Mouse (Mus musculus): ENCODE results near the gene Col15a1.

Gene Col15a1

DNA sequence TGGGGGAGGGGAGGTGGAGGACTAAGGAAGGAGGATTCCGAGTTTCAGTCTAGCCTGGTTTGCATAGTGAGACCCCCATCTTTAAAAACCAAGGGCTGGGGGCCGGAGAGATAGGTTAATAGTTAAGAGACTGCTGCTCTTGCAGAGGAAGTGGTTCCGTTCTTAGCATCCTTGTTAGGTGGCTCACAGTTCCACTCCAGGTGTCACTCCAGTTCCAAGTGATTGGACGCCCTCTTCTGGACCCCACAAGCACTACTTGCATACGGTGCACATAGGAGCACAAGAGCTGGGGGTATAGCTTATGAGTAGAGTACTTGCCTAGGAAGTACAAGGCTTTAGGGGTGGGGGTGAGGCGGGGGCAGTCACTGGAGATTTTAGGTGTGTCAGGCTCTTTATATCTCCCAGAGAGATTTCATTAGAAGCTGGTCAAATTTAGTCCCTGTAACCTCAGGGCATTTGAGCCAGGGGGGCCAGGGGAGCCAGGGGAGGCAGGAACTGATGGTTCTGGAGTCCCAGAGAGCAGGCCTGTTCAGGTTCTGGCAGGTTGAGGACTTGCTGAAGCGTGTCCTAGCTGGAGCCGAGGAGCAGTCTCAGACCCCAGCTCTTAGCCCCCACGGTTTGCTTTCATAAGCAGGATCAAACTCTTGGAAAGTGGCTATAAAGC, 143.6 kb downstream of the Col15a1 start:
- DNase-seq (ENCODE audit: low spot score), result no peak

DNA sequence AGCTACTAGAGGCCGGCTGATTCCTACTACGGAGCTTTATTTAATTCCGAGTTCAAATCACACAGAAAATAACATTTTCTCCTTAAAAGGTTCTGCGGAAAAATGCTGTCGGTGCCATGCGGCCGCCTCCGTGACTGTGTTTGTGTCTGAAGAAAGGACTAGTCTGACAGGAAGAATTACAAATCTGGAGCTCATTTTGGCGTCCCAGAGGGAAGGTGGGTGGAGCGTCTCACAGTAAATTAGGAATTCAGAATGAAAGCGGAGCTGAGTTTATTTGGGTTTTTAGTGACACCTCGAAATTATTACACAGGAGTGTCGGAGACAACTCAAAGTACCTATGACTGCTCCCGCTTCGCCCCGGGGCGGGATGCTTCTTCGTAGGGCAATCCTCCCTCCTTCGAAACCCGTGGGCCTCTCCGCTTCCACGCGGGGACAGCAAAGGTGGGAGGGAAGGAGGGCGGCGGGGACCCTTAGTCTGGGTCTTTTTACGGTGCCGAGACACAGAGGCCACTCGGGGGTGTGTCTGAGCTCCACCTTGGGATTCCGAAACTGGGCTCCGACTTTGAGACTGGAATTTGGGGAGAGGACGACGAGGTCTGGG, 144.2 kb downstream of the Col15a1 start:
- DNase-seq (ENCODE audit: low spot score), result peak; percentile 68

DNA sequence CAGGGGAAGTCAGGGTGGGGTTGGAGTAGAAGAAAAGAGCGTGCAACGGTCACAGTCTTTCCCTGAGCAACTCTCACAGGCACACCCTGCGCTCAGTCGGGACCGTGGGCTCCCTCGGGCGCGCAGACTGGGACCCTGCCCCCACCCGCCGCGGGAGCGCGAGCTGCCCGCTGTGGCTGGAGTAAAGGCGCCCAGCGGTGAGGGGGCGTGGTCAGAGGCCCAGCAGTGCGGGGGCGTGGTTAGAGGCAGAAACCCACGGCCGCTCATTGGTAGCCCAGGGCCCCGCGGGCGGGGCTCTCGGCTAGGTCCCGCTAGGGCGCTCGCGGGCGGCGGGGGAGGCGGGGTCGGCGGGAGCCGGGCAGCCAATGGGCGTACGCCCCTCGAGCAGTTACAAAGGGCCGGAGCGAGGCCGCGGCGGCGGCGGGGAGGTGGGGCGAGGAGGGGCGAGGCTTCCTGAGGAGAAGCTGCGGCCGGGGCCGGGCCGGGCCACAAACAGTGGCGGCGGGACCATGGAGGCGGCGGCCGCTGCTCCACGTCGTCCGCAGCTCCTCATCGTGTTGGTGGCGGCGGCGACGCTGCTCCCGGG, 144.9 kb downstream of the Col15a1 start, which contains the start of gene Tgfbr1:
Gene Tgfbr1 (plus strand): TSS at position 420 of the 586 bp plus-strand sequence.
- DNase-seq (ENCODE audit: low spot score), result peak; percentile 100

DNA sequence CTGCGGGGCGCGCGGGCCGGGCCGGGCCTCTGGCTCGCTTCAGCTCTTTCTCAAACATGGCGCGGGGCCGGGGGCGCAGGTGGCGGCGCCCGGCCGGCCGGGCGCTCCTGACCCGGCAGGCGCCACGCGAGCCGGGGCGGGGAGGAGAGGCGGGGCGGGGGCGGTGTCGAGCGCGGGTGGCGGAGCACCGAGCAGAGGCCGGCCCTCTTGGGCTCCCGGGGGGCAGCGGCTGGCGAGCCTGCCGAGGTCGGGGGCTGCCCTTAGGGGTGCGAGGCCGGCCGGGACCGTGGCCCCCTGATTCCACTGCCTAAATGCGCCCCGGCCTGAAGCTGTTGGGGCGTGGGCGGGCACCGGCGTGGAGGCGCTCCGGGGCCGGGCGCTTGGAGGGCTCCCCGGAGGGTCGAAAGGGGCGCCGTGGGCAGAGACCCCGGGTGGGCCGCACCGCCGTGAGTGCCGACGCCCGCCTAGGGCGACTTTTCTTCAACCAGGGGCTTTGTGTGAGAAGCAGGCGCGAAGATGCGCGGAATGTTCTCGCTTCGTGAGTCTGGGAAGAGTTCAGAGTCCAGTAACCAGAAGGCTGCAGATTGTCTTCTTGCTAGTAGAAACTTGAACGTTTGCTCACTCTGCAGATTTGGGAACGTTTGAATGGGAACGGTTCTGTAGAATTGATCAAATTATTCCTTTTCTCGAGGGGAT, 145.6 kb downstream of the Col15a1 start:
- peak; percentile 84 for DNase-seq (ENCODE audit: low spot score)

DNA sequence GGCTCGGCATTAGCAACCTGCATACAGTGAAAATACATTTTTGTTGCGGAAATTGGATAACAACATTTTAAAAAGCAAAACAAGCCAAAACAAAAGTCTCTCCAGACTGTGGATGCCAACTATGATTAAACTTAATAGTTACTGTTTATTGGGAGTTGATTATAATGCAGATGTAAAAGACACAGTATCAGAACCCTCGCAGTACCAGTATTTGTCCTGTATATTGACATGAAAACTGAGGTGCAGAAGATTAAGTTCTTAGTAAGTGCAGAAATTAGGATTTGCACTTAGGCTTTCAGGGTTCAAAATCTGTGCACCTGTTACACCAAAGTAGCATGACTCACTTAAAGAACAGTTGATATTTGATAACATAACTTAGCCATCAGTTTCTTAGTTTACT, 146.3 kb downstream of the Col15a1 start:
- DNase-seq (ENCODE audit: low spot score), result no peak

DNA sequence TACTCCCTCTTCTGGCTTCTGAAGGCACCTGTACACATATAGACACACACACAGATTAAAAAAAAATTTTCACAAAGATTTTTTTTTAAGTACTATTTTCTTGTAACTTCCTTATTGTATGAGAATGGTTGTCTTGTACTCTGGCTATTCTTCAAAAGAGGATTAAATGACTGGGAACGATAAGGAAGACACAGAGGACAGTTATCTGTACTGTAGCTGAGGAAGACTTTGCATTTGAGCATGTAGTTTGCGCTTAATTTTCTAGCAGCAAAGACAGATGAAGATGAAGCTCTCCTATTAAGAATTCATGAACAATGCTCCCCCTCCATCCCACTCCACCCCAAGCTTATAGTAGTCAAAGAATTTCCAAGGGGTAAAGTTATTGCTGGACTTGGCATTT, 154.7 kb downstream of the Col15a1 start:
- DNase-seq (ENCODE audit: low spot score), result no peak
